Mouse (Mus musculus) mouse embryonic stem cell (cell line): ENCODE results near the gene Epn2.

Experiments used
- in situ Hi-C, 2 experiments: fragments of 300-500 bp; cut with MboI; formaldehyde crosslinking; loops; 1 replicate in 1 of 2; 3 replicates in 1 of 2; pipeline ENCODE4 v1.14.3; 2019 to 2020; ENCODE audit warnings: low sequenced_read_pairs in 2 of 2, low pct_unique_long_range_greater_than_20kb in 1 of 2, mixed read lengths in 1 of 2; ENCODE audit not compliant: unreplicated experiment in 1 of 2

The Epn2 gene

DNA sequence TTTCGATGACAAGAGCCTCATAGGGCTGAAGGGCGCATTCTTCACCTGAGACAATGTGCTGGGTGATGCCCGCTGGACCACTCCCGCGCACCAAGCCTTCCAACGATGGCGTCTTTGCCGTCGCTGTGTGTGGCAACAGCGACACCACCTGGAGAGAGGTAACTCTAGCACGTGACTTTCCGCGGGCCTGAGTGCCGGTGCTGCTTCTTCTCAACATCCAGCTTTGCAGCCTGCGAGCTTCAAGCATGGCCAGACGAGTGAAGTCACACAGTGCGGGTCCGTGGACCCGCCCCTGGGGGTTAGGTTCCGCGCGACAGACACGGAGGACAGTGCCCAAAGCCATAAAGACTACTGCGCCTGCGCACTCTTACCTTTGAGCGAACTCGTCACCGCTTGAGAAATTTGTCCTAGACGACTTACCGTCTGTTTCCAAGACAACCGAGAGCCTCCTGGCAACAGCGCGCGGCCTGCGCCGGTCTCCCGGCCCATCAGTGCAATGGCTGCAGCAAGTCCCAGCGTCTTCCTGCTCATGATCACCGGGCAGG lies 74.7 kb downstream of the Epn2 start, which contains the start of gene B9d1:
B9d1 (plus strand) TSS at position 432 of the 545 bp plus-strand sequence.
- in situ Hi-C loops, result loop anchor here in 1 of 2 experiments (5.0 kb wide), 1 partner anchor 92 kb away; no protein-coding TSS in a partner anchor

DNA sequence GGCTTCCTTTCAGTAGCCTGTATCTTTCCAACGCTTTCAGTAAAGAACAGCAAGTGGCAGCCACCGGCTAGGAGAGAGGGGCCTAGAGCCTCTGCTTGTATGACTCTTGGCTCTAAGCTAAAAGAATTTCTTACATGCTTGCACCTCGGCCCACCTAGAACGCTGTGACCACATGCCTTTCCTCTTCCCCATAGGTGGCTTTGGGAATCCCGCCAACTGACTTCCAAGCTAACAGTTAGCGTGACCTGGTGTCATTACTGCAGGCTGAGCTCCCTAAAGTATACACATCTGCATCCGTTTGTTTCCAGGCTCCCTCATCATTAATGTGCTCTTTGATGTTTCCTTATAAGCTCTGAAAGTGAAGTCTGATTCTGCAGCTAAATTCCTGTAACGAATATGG lies 75.6 kb downstream of the Epn2 start:
- in situ Hi-C loops, result no loop called here

DNA sequence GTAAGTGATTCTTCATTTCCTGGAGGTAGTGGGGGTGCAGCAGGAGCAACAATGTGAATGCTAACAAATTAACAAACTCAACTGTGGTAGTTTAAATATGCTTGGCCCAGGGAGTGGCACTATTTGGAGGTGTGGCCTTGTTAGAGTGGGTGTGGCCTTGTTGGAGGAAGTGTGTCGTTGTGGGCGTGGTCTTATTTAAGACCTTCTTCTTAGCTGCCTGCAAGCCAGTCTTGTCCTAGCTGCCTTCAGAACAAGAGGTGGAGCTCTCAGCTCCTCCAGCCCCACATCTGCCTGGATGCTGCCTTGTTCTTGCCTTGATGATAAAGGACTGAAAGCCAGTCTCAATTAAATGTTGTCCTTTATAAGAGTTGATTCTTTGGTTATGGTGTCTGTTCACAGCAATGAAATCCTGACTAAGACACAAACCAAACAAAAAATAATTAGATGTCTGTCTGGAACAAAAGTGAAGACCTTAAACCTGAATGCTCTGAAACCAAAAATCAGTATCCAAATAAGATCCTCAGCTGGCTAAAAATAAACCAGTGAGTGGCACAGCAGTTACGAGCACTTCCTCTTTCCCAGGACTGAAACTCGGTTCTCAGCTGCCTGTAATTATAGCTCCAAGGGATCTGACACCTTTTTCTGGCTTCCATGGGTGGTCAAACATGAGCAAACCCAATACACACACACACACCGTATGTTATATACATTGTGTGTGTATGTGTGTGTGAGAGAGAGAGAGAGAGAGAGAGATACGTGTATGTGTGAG lies 80.6 kb downstream of the Epn2 start:
- in situ Hi-C loops, result no loop called here

DNA sequence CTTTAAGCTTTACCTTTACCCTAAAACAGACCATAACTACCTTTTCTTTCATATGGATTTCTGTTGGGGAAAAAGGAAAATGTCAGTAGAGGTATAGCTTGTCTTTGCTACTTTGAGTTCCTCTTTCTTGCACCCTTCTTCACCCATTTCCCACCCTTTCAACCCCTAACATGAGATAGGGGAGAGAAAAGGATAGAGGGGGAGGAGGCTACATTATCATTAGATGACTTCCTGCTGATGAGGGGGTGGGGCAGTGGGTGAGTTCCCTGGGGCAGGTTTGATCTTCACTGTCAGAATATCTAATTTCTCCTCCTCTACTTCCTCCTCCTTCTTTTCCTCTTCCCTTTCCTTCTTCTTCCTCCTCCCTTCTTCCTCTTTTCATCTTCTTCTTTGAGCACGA lies 82.0 kb downstream of the Epn2 start:
- in situ Hi-C loops, result no loop called here

DNA sequence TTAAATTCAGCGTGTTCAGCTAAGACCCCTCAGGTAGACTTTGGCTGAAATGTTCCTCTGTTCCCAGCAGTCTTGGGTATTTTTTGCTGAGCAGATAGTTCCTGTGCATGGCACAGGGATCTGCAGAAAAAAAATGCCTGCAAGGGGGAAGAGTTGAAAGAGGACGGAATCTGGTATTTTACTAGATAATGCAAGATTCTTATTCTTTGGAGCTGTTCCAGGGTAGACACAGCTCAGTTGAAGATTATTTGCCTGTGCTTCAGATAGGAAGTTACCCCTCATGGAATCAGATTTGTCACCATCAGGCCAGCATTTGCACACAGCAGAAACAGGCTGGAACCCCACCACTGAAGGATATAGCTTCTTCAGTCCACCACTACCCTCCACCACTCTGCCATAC lies 84.0 kb downstream of the Epn2 start:
- in situ Hi-C loops, result no loop called here

DNA sequence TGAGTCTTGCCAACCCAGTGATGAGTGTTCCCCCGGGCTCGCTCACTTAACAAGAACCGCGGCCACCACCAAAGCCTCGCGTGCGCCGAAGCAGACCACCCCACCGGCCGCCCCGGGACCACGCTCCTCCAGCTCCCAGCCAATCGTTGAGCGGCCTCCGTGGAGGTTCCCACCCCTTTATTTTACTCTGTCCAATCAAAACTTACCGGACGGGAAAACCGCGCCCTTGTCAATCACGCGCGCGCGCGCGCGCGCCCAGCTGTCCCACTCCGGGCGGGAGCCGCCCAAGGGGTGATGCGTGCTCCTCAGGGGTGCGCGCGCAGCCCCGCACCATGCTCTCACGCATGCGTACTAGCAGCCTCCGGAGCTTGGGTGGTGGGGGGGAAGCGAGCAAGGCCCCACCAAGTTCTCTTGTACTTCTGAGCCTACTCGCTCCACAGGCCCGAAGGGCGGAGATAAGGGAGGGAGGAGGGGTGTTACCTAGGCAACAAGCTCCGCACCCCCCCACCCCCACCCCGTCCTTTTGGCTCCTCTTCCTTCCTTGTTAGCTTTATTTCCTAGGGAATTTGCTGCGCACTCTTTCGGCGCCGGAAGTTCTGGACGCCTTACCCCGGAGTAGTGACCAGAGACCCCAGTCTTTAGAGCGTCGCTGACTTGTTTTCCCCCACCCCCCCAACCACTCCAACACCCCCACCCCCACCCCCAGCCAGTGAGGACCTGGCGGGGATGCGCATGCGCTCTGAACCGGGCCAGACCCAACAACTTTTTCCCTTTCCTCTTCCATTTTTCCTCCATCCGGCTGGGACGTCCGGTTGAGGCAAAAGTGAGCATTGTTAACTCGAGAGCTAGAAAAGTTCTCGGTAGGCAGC lies 85.1 kb downstream of the Epn2 start, which contains the start of gene Mapk7:
Mapk7 (minus strand) TSS at position 278 of the 869 bp plus-strand sequence.
- in situ Hi-C loops, result no loop called here

DNA sequence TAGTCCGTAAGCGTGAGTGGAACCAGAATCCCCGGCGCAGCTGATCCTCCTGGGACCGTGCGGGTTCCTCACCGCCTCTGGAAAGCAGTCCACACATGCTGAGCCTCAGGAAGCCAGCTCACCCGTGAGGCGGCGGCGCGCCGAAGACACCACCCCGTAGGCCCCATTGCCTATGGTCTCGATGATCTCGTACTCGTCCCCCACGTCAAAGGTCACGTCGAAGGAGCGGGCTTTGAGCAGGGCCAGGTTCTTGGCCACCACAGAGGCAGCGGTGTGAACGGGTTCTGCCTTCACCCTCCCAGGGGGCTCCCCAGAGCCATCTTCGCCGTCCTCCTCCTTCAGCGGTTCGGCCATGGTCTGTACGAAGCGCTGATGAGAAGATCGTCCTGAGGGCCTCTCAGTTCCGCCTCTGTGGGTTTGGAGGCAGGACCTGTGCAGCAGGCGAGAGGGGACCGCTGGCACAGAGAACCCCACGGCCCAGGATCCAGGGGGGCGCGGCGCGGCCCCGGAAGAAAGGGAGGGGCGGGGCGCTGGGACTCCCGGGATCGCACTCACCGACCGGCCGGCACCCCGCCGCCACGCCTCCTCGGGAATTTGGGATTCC lies 85.9 kb downstream of the Epn2 start:
- in situ Hi-C loops, result no loop called here

DNA sequence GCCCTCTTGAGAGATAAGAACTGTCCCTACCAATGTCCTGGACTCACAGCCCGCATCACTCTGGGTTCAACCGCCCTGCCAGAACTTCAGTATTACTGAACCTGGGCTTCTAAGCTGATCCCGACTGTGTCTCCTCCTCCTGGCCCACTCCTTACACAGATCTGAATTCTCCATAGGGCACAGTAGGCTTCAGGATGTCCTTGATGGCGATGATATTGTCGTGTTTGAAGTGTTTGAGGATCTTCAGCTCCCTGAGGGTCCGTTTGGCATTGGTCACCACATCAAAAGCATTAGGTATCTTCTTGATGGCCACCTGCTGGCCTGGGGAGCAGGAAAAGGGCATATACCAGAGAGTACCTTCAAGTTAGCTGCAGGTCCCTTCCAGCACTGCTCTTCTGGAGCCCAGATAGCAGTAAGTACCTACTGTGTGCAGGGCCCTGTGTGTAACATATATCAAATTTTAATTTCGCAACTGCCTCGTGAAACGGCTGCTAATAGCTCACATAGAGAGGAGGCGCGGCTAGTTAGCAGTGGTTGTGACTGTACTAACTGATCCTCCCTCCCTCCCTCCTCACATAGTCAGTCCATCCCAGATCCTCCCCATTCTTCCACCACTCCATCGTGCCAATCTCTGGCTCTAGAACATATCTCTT lies 86.6 kb downstream of the Epn2 start:
- in situ Hi-C loops, result no loop called here

DNA sequence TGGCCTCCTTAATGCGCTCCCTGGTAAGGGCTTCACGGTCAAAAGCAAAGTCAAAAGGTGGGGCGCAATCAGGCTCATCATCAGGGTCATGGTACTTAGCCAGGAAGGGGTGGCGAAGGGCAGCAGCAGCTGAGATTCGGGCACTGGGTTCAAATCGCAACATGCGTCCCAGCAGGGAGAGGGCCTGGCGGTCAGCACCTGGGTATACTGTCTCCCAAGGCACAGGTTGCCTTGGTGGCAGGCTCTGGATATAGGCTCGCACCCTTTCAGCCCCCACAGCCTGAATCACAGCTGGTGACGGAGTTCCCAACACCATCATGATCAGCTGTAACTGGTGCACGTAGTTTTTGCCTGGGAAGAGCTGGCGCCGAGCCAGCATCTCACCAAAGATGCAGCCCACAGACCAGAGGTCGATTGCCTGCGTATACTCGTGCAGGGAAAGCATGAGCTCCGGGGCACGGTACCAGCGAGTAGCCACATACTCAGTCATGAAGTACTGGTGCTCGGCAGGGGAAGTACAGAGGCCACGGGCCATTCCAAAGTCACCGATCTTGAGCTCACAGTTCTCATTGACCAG lies 88.5 kb downstream of the Epn2 start:
- in situ Hi-C loops, result no loop called here

DNA sequence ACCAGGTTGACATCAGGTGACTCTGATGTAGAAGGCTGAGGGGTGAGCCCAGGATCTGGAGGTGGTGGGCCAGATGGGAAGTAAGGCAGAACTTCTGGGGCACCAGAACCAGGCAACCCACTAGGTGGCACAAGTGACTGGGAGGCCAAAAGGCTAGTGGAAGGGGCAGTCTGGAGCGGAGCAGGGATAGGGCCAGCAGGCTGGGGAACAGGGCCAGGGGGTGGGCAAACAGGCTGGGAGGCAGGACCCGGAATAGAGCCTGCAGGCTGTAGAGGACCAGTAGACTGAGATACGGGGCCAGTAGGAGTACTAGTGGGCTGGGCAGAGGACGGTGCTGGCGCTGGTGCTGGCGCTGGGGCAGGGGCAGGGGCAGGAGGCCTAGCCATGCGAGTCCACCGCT lies 89.6 kb downstream of the Epn2 start:
- in situ Hi-C loops, result no loop called here

DNA sequence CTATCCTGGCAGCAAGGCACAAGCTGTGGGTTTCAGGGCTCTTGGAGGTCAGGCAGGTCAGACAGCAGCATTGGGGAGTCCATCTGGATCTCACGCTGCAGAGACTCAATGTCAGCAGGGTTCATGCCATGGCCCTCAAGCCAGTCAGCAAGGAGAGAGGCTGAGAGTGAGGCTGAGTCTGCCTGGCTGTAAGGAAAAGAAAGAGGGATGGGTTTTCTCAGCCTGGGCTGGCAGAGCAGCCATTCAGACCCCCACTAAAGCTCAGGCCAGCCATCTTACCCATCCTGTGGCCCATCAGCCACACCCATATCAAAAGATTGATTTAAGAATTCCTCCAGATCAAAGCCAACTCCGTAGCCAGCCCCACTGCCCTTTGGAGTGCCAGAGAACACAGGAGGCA lies 90.4 kb downstream of the Epn2 start:
- in situ Hi-C loops, result no loop called here

DNA sequence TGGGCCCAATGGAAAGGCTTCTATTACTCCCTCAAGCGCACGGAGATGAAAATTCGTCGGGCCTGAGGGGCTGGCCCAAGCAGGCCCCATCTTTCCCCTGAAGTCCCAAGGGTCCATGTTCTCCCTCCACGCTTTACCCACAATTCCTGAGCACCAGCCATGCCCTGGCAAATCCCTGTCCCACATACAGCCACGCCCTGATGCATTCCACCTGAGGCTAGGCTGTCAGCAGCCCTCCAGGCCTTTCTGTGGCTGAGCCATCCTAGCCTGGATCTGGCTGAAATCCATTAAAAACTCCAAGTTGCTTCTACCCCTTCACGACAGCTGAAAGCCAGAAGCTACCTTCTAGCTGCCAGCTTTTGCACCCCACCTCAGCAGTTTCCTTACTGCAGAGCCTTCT lies 91.6 kb downstream of the Epn2 start:
- in situ Hi-C loops, result no loop called here

DNA sequence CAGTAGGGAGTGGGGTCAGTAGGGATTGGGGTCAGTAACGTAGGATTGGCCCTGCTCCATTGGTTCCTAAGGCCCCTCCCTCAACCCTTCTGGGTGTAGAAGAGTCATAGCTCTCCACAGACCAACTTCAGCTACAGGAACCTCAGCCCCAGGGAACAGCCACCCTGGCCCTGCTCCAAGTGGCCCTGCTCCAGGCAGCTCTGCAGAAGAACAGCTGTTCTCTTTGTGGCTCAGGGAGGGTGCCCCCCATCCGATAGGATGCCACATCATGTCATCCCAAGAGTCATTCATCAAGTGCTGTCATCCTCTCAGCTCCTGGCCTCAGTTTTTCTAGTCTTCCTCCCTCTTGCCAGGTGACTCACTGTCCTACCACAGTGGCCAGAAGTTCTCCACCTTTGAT lies 92.1 kb downstream of the Epn2 start:
- in situ Hi-C loops, result no loop called here

DNA sequence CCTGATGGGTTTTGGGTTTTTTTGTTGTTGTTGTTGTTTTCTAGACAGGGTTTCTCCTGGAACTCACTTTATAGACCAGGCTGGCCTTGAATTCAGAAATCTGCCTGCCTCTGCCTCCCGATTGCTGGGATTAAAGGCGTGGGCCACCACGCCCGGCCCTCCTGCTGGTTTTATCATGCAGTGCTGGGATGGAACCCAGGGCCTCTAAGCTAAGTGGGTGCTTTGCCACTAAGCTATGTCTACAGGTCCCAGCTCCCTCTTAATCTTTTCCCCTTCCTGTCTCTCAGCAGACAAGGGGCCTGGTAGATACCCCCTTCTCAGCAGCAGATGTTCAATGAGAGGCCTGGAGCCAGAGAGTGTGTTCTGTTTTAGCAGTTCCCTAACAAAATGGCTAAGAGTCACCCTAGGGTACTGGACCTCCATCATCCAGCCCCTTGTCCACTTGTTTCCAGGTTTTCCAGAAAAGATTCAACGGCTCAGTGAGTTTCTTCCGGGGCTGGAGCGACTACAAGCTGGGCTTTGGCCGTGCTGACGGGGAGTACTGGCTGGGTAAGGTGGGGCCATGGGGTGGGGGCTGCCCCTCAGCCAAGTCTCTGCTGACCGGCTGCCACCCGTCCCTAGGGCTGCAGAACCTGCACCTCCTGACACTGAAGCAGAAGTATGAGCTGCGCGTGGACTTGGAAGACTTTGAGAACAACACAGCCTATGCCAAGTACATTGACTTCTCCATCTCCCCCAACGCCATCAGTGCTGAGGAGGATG lies 92.8 kb downstream of the Epn2 start:
- in situ Hi-C loops, result no loop called here

DNA sequence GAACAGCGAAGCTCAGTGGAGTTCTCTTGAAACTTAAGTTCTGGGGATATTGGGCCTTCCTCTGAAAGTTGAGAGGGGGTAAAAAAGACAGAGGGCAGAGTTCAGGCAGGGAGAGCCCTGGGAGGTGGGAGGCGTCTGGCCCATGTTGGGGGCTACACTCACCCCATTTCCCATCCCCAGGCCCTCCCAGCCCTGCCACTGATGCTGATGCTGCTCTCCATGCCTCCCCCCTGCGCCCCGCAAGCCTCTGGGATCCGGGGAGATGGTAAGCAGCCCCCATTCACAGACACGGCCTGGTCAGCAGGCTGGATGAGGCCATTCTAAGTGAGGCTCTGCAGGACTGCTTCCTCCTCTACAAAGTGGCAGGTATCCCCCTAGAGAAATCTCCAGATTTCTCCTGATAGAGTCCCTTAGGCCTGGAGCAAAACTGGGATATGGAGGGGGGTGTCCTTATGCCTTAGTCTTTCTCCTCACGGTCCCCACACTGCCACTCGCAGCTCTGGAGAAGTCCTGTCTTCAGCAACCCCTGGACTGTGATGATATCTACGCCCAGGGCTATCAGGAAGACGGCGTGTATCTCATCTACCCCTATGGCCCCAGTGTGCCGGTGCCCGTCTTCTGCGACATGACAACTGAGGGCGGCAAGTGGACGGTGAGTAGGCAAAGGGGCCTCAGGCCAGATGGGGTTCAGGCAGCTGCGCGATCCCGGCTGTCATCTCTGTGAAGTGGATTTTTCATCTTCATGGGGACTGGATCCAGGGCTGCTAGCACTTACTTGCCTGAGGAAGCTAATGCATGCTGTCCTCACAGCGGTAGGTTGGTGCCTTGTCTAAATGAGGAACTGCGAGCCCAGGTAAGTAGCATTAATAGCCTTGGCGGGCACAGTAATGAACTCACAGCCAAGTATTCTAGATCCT lies 93.7 kb downstream of the Epn2 start:
- in situ Hi-C loops, result no loop called here

DNA sequence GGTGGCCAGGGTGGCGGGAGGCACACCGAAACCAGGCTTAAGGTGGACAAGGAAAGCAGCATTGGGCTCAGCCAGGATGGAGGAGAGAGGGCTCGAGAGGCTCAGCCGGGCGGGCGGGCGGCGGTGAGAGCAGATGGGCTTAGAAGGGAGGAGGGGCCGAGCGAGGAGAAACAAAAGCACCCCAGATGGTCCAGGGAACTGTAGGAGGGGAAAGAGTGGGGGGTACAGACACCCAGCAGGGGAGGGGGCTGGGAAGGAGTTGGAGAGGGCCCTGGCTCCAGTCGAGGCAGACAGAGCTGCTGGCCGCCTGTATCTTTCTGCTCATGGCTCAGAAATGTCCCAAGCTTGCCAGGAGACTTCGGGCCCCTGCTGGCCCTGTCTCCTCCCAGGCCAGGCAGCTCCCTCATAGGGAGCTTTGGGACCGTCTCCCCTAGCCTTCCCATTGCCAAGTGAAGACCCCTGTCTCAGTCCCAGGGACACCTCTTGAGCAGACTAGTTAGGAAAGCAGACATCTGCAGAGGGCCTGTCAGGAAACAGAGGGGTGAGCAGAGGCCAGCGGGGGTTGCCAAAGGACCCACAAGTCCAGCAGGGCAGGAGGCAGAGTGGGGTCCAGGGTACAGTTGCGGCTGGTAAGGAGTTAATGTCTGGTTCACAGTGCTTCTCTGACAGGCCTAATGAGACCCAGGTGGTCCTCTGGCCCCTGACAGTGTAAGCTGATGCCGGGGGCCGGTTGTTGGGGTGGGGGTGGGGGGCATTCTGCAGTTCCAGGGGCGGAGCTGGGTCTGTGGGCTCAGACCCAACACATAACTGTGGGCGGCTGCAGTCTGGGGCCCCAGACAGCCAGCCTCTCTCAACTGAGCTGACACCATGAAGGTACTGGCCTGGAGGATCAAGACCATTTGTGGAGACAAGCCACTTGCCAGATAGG lies 94.6 kb downstream of the Epn2 start, which contains the start of gene Mfap4:
Mfap4 (plus strand) TSS at position 819 of the 928 bp plus-strand sequence.
- in situ Hi-C loops, result no loop called here
